Mouse (Mus musculus): Measurements from ENCODE around the gene Dnlz.

DNA sequence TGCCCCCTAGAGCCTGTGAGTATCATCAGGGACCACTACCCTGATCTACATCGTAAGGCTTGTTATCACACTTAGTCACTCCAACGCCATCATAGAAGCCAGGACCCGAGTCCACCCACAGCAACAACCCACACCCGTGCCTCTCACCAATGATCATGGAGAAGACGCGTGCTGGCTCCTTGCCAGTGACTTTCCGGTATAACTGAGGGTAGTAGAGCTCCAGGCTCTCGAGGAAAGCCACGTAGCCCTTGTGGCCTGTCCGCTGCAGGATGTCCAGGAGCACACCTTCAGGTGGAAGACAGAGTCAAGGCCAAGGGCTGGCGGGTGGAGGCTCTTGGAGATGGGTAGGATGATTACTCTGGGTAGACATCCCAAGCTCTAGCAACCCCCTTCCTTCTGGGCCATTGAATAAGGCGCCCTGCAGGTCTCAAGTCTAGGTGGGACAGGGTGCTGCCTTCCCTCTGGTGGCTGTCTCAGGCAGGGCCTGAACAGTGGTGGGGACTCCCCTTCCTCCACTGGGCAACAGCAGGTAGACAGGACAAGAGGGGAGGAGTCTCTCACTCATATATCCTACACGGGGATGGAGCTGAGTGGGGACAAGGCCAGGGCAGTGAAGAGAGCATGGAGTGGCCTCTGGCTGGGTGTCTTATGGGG, 6.9 kb upstream of the Dnlz start:
- no peak for TF ChIP-seq CTCF (IDR thresholded peaks at IDR 0.05; ENCODE audit: low read depth)
- no peak for TF ChIP-seq EP300 (IDR thresholded peaks at IDR 0.05; ENCODE audit: low read depth)

Measured in liver, embryonic 14.5 days (tissue).